Comparison of ENCODE assay signal across 9 mouse cellular contexts in the genomic region with DNA sequence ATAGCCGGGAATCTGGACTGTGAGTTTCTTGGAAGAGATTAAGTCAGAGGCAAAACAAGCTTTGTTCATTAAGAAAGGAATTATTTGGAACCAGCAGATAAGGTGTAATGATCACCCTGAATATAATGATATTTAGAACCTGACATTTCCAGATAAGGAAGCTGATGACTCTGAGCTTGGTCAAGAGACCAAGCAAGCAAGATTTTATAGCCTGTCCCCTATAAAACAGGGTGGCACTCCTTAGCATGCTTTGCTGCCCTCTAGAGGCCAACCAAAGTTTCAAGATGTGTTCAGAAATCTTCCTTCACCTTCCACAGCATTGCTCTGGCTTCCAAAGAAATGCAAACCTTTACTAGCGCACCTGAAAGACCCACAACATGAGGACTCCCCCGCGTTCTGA. TPM values are rescaled to one million over a fixed set of nuclear protein-coding genes. Genes with fewer than 3 reads are reported as not detected.
DNase-seq lines count a peak whose midpoint lies in the region; ATAC-seq and TF ChIP-seq lines count a peak whose summit lies in the region.
"Had no signal": no experiment of that assay in that cellular context is flagged by ENCODE, and none has a peak within 500 bp of the region (broad histone marks: within the 10 kb centered on the region; RNA-seq: fewer than 3 reads in every experiment).

No protein-coding gene starts in this region.

- no peaks in the 10 kb centered on the region for H3K4me1 ChIP-seq in ES-E14 (ENCODE audit: control insufficient read depth in 2 of 2, insufficient read depth in 2 of 2, low read length in 2 of 2, poor library complexity in 1 of 2)
- no peaks in the 10 kb centered on the region for H3K4me1 ChIP-seq in liver, embryonic 12.5 days
- H3K4me1 ChIP-seq in neural tube, embryonic 15.5 days, result no peaks in the 10 kb centered on the region

- no peak overlapping the region for H3K27ac ChIP-seq in ES-E14 (ENCODE audit: insufficient read depth, low read depth, low read length, poor library complexity, severe bottlenecking)
- no peak overlapping the region for H3K27ac ChIP-seq in liver, embryonic 12.5 days
- H3K27ac ChIP-seq in neural tube, embryonic 15.5 days (replicated peaks), result no peak overlapping the region

- H3K9ac ChIP-seq in ES-E14 (ENCODE audit: insufficient read depth, low read depth, low read length, poor library complexity, severe bottlenecking), result no peak overlapping the region
- H3K9ac ChIP-seq in liver, embryonic 12.5 days, result no peak overlapping the region
- no peak overlapping the region for H3K9ac ChIP-seq in neural tube, embryonic 15.5 days (replicated peaks)

- in situ Hi-C loops in ES-E14 (cut with MboI; ENCODE audit: low sequenced_read_pairs in 2 of 2, unreplicated experiment in 2 of 2), result no loop called here

- DNase-seq in A20 (ENCODE audit: low read depth, low spot score) (peak; percentile 49), ES-E14 (ENCODE audit: low read depth, low spot score) (peak; percentile 43)
- DNase-seq in cerebellum, adult 18-20 months, result peak; percentile 38 to 43
- peak; percentile 29 for DNase-seq in gastrocnemius, postnatal 10 days
- DNase-seq in kidney, postnatal 4 days, result peak; percentile 52 to 62
- DNase-seq in thymus, postnatal 36 days, result peak; percentile 32 to 40

- 42% methylated on average over 4 of the region's 4 CpGs for WGBS in liver, embryonic 12.5 days (ENCODE audit: insufficient replicate concordance)
- 64% methylated on average over 4 of the region's 4 CpGs for WGBS in neural tube, embryonic 15.5 days

- H3K9me3 ChIP-seq in ES-E14 (ENCODE audit: control insufficient read depth, insufficient read depth, low read depth, low read length), result no peaks in the 10 kb centered on the region
- H3K9me3 ChIP-seq in liver, embryonic 12.5 days (replicated peaks), result no peaks in the 10 kb centered on the region
- H3K9me3 ChIP-seq in neural tube, embryonic 15.5 days (replicated peaks), result no peaks in the 10 kb centered on the region

- no peaks in the 10 kb centered on the region for H3K36me3 ChIP-seq in ES-E14 (ENCODE audit: control insufficient read depth, insufficient read depth, low read length, poor library complexity, severe bottlenecking)
- no peaks in the 10 kb centered on the region for H3K36me3 ChIP-seq in liver, embryonic 12.5 days
- no peaks in the 10 kb centered on the region for H3K36me3 ChIP-seq in neural tube, embryonic 15.5 days

- ATAC-seq in liver, embryonic 12.5 days, result peak; percentile 37; the same call in 1 of the 2 replicates
- peak; percentile 63 for ATAC-seq in neural tube, embryonic 15.5 days (ENCODE audit: low FRiP score)

- H3K27me3 ChIP-seq in liver, embryonic 12.5 days (replicated peaks), result no peaks in the 10 kb centered on the region
- no peaks in the 10 kb centered on the region for H3K27me3 ChIP-seq in neural tube, embryonic 15.5 days (replicated peaks)

- H3K4me3 ChIP-seq in ES-E14 (ENCODE audit: insufficient read depth in 1 of 2, low read depth in 1 of 2, low read length in 2 of 2, poor library complexity in 1 of 2, severe bottlenecking in 1 of 2), result no peak overlapping the region
- H3K4me3 ChIP-seq in liver, embryonic 12.5 days, result no peak overlapping the region
- no peak overlapping the region for H3K4me3 ChIP-seq in neural tube, embryonic 15.5 days (replicated peaks)

- H3K4me2 ChIP-seq in liver, embryonic 12.5 days, result no peak overlapping the region
- no peak overlapping the region for H3K4me2 ChIP-seq in neural tube, embryonic 15.5 days

TF ChIP-seq in ES-E14, 5 proteins besides CTCF, POLR2A, EP300 and RAD21:
- TF ChIP-seq HCFC1 (IDR thresholded peaks at IDR 0.05; ENCODE audit: borderline replicate concordance, insufficient read depth, low read length), result no peak
- TF ChIP-seq ZC3H11A (IDR thresholded peaks at IDR 0.05; ENCODE audit: borderline replicate concordance, low read depth, low read length), result 0 out of 2 replicates have a peak, but pooled peaks have one; percentile 21
- TF ChIP-seq ZNF384 (IDR thresholded peaks at IDR 0.05; ENCODE audit: low read depth, low read length), result no peak
- TF ChIP-seq MAFK (IDR thresholded peaks at IDR 0.05; ENCODE audit: insufficient read depth, low read depth, low read length), result no peak

RNA-seq across cellular contexts. Expression of a gene that starts 5.2 kb away (rescaled TPM):
- total RNA-seq in ES-E14 (2012; rRNA removed), result not detected in 2 replicates
- not detected for total RNA-seq in gastrocnemius, postnatal 10 days (2021)
- not detected in 2 replicates for polyA plus RNA-seq in liver, embryonic 12.5 days (2016; fragmentation: Nextera tagmentation; extraction: Ambion mirVana)
- polyA plus RNA-seq in neural tube, embryonic 15.5 days (2015; fragmentation: Nextera tagmentation; extraction: Ambion mirVana), result 2.2 TPM in 1 of 2 replicates, not detected in the other
- polyA plus RNA-seq: neural tube, embryonic 14.5 days had no signal

RNA-seq across cellular contexts. Expression of a gene that starts 23.9 kb away (rescaled TPM):
- not detected in 2 replicates for total RNA-seq in ES-E14 (2012; rRNA removed)
- total RNA-seq in gastrocnemius, postnatal 10 days (2021), result not detected
- polyA plus RNA-seq in liver, embryonic 12.5 days (2016; fragmentation: Nextera tagmentation; extraction: Ambion mirVana), result not detected in 2 replicates
- not detected in 2 replicates for polyA plus RNA-seq in neural tube, embryonic 15.5 days (2015; fragmentation: Nextera tagmentation; extraction: Ambion mirVana)
- polyA plus RNA-seq: neural tube, embryonic 14.5 days had no signal

RNA-seq across cellular contexts. Expression of a gene that starts 39.1 kb away (rescaled TPM):
- not detected in 2 replicates for total RNA-seq in ES-E14 (2012; rRNA removed)
- total RNA-seq in gastrocnemius, postnatal 10 days (2021), result not detected
- polyA plus RNA-seq in liver, embryonic 12.5 days (2016; fragmentation: Nextera tagmentation; extraction: Ambion mirVana), result not detected in 2 replicates
- not detected in 2 replicates for polyA plus RNA-seq in neural tube, embryonic 15.5 days (2015; fragmentation: Nextera tagmentation; extraction: Ambion mirVana)
